Mouse (Mus musculus) ES-Bruce4 (cell line): Measurements from ENCODE around the gene A430078G23Rik. TPM values are rescaled to one million over a fixed set of nuclear protein-coding genes. Genes with fewer than 3 reads are reported as not detected.

Source experiments
- H3K27ac ChIP-seq: 2 replicates; pipeline ENCODE4 v1.5.1; 2012; ENCODE audit warnings: low read length, inconsistent platforms; ENCODE audit not compliant: insufficient read depth
- H3K27me3 ChIP-seq: 2 replicates; pipeline ENCODE4 v1.6.1; 2012; ENCODE audit warnings: mild to moderate bottlenecking, low read length, inconsistent platforms; ENCODE audit not compliant: control insufficient read depth, poor library complexity, insufficient read depth, severe bottlenecking
- H3K36me3 ChIP-seq: 2 replicates; pipeline ENCODE4 v1.6.1; 2012; ENCODE audit warnings: inconsistent platforms, mild to moderate bottlenecking, low read length, moderate library complexity; ENCODE audit not compliant: control insufficient read depth, poor library complexity, insufficient read depth, severe bottlenecking
- H3K4me1 ChIP-seq: one replicate; pipeline ENCODE4 v1.8.1; 2011; ENCODE audit warnings: low read length; ENCODE audit not compliant: control insufficient read depth, insufficient read depth
- H3K4me3 ChIP-seq: 2 replicates; pipeline ENCODE4 v1.5.1; 2011; ENCODE audit warnings: low read depth, mild to moderate bottlenecking, low read length
- H3K9ac ChIP-seq: 2 replicates; pipeline ENCODE4 v1.6.1; 2012; ENCODE audit warnings: low read depth, mild to moderate bottlenecking, inconsistent platforms; ENCODE audit not compliant: poor library complexity, severe bottlenecking
- H3K9me3 ChIP-seq: replicated peaks from 2 replicates; pipeline ENCODE4 v1.6.1; 2012; ENCODE audit warnings: mild to moderate bottlenecking, low read length, inconsistent platforms; ENCODE audit not compliant: control insufficient read depth, poor library complexity, insufficient read depth, severe bottlenecking
- CTCF ChIP-seq: IDR thresholded peaks from one replicate; pipeline ENCODE4 v1.8.1; 2011; ENCODE audit warnings: low read depth, low read length
- EP300 ChIP-seq: IDR thresholded peaks from 2 replicates; pipeline ENCODE4 v1.6.1; 2011; ENCODE audit warnings: low read depth, low read length; ENCODE audit not compliant: insufficient read depth
- POLR2A ChIP-seq: IDR thresholded peaks from one replicate; pipeline ENCODE4 v1.8.1; 2011; ENCODE audit warnings: low read length; ENCODE audit not compliant: insufficient read depth
- polyA plus RNA-seq: library from polyadenylated mRNA; stranded (reverse); fragments of >200 nt; gene quantifications from 2 replicates; pipeline ENCODE4 v1.2.4, GENCODE M21; 2011; ENCODE audit warnings: low read depth; ENCODE audit not compliant: missing spikeins, insufficient read depth, insufficient read length

The A430078G23Rik gene
- polyA plus RNA-seq, 1 experiment = not detected

- TF ChIP-seq CTCF (no peak), POLR2A (peak; percentile 71), EP300 (no peak)
- Histone ChIP-seq H3K27ac (peak within 1 kb of the TSS; percentile 85), H3K9me3 (no peaks in the 10 kb centered on the region)
These were observed 39.8 kb downstream of the A430078G23Rik start, which contains the start of gene Arhgef18 for GRCm38 (mm10) chr8:3392771-3393710. Gene Arhgef18 (plus strand): TSS chr8:3393006.

GRCm38 (mm10) chr8:3394600-3394999 is 41.4 kb downstream of the A430078G23Rik start:
- Histone ChIP-seq H3K36me3 (peaks cover 24% of the 10 kb centered on the region), H3K9me3 (no peaks in the 10 kb centered on the region), H3K4me3 (peak overlapping the region; percentile 7; the same call in 1 of the 2 replicates), H3K9ac (peak overlapping the region; percentile 85), H3K27me3 (no peaks in the 10 kb centered on the region), H3K27ac (peak overlapping the region; percentile 93), H3K4me1 (peaks cover 11% of the 10 kb centered on the region)
- TF ChIP-seq CTCF = no peak
- TF ChIP-seq EP300 = peak; percentile 64; the same call in 1 of the 2 replicates
- TF ChIP-seq POLR2A = no peak

More at GRCm38 (mm10) chr8:3392771-3393710, 39.8 kb downstream of the A430078G23Rik start, which contains the start of gene Arhgef18:
- peaks cover 15% of the 10 kb centered on the region for H3K36me3 ChIP-seq
- H3K9ac ChIP-seq = peak within 1 kb of the TSS; percentile 85
- H3K27me3 ChIP-seq = no peaks in the 10 kb centered on the region
- peak within 1 kb of the TSS; percentile 80 for H3K4me3 ChIP-seq
- peaks cover 12% of the 10 kb centered on the region for H3K4me1 ChIP-seq

- no peaks in the 10 kb centered on the region for H3K27me3 ChIP-seq
- no peak overlapping the region for H3K9ac ChIP-seq
- H3K9me3 ChIP-seq = no peaks in the 10 kb centered on the region
- H3K27ac ChIP-seq = peak overlapping the region; percentile 93
- H3K4me1 ChIP-seq = peaks cover 11% of the 10 kb centered on the region
- no peak overlapping the region; the same call in 1 of the 2 replicates for H3K4me3 ChIP-seq
- peaks cover 25% of the 10 kb centered on the region for H3K36me3 ChIP-seq
- TF ChIP-seq EP300 (peak; percentile 96), POLR2A (no peak), CTCF (no peak)
These were observed 42.0 kb downstream of the A430078G23Rik start for GRCm38 (mm10) chr8:3395246-3395645.

- Histone ChIP-seq H3K27ac (no peak overlapping the region), H3K9me3 (no peaks in the 10 kb centered on the region), H3K36me3 (peaks cover 31% of the 10 kb centered on the region), H3K9ac (no peak overlapping the region), H3K4me1 (peaks cover 20% of the 10 kb centered on the region), H3K27me3 (no peaks in the 10 kb centered on the region), H3K4me3 (no peak overlapping the region)
- no peak for TF ChIP-seq CTCF
- no peak for TF ChIP-seq POLR2A
- TF ChIP-seq EP300 = no peak
These were observed 44.4 kb downstream of the A430078G23Rik start for GRCm38 (mm10) chr8:3397597-3397996.

- Histone ChIP-seq H3K27ac (peak overlapping the region; percentile 64), H3K9me3 (no peaks in the 10 kb centered on the region), H3K4me3 (no peak overlapping the region), H3K27me3 (no peaks in the 10 kb centered on the region), H3K36me3 (peaks cover 38% of the 10 kb centered on the region), H3K9ac (no peak overlapping the region), H3K4me1 (peaks cover 26% of the 10 kb centered on the region)
- TF ChIP-seq EP300 = no peak
- no peak for TF ChIP-seq POLR2A
- no peak for TF ChIP-seq CTCF
These were observed 47.3 kb downstream of the A430078G23Rik start for GRCm38 (mm10) chr8:3400509-3400908.
